Mouse (Mus musculus) ES-E14 (cell line): Measurements from ENCODE around the gene Fut8. TPM values are rescaled to one million over a fixed set of nuclear protein-coding genes. Genes with fewer than 3 reads are reported as not detected.

Source experiments
- DNase-seq: peaks from one replicate; pipeline ENCODE4 v3.0.0-alpha.2; 2013; ENCODE audit warnings: low read depth, low spot score
- H3K27ac ChIP-seq: 2 replicates; pipeline ENCODE4 v1.5.1; 2012; ENCODE audit warnings: low read depth, mild to moderate bottlenecking, low read length, moderate library complexity, mixed read lengths; ENCODE audit not compliant: poor library complexity, insufficient read depth, severe bottlenecking
- H3K36me3 ChIP-seq: 2 replicates; pipeline ENCODE4 v1.6.1; 2012; ENCODE audit warnings: mild to moderate bottlenecking, low read length, moderate library complexity, mixed read lengths; ENCODE audit not compliant: control insufficient read depth, poor library complexity, insufficient read depth, severe bottlenecking
- H3K4me1 ChIP-seq, 2 experiments: fragments of 150-350 bp in 1 of 2; sonication (generic) in 1 of 2; 2 replicates each; pipeline ENCODE4 v1.6.1; 2012; ENCODE audit warnings: low read length in 2 of 2, mild to moderate bottlenecking in 1 of 2, mixed read lengths in 1 of 2; ENCODE audit not compliant: control insufficient read depth in 2 of 2, insufficient read depth in 2 of 2, poor library complexity in 1 of 2
- H3K4me3 ChIP-seq, 2 experiments: fragments of 150-350 bp in 1 of 2; sonication (generic) in 1 of 2; 2 replicates each; pipeline ENCODE4 v1.5.1; 2012; ENCODE audit warnings: low read length in 2 of 2, low read depth in 1 of 2, mild to moderate bottlenecking in 1 of 2, mixed read lengths in 1 of 2; ENCODE audit not compliant: insufficient read depth in 1 of 2, poor library complexity in 1 of 2, severe bottlenecking in 1 of 2
- H3K9ac ChIP-seq: 2 replicates; pipeline ENCODE4 v1.6.1; 2012; ENCODE audit warnings: low read depth, mild to moderate bottlenecking, low read length, mixed read lengths; ENCODE audit not compliant: poor library complexity, insufficient read depth, severe bottlenecking
- H3K9me3 ChIP-seq: fragments of 150-350 bp; sonication (generic); 2 replicates; pipeline ENCODE4 v1.6.1; 2012; ENCODE audit warnings: low read depth, mild to moderate bottlenecking, low read length; ENCODE audit not compliant: control insufficient read depth, insufficient read depth
- CHD2 ChIP-seq: IDR thresholded peaks from 2 replicates; pipeline ENCODE4 v1.6.1; 2014; ENCODE audit warnings: mild to moderate bottlenecking, low read depth, low read length, inconsistent platforms
- HCFC1 ChIP-seq: IDR thresholded peaks from 2 replicates; pipeline ENCODE4 v1.6.1; 2012; ENCODE audit warnings: low read length, inconsistent platforms, borderline replicate concordance; ENCODE audit not compliant: insufficient read depth
- MAFK ChIP-seq: IDR thresholded peaks from 2 replicates; pipeline ENCODE4 v1.6.1; 2014; ENCODE audit warnings: mild to moderate bottlenecking, low read depth, low read length, inconsistent platforms; ENCODE audit not compliant: insufficient read depth
- ZC3H11A ChIP-seq: IDR thresholded peaks from 2 replicates; pipeline ENCODE4 v1.6.1; 2012; ENCODE audit warnings: low read depth, mild to moderate bottlenecking, inconsistent platforms, low read length, borderline replicate concordance
- ZNF384 ChIP-seq: IDR thresholded peaks from 2 replicates; pipeline ENCODE4 v1.6.1; 2012; ENCODE audit warnings: low read depth, low read length, inconsistent platforms
- in situ Hi-C, 2 experiments: fragments of 600-800 bp; cut with MboI; formaldehyde crosslinking; loops; one replicate each; pipeline ENCODE4 v1.15.1; 2025; ENCODE audit warnings: low sequenced_read_pairs in 2 of 2, inconsistent platforms in 1 of 2; ENCODE audit not compliant: unreplicated experiment in 2 of 2
- total RNA-seq: library from RNA; depleted of rRNA; stranded (reverse); fragments of 300-350 nt; gene quantifications from 2 replicates; pipeline ENCODE4 v1.2.3, GENCODE M21; 2012

Gene Fut8
- total RNA-seq, 1 experiment: 26.3 TPM

DNA sequence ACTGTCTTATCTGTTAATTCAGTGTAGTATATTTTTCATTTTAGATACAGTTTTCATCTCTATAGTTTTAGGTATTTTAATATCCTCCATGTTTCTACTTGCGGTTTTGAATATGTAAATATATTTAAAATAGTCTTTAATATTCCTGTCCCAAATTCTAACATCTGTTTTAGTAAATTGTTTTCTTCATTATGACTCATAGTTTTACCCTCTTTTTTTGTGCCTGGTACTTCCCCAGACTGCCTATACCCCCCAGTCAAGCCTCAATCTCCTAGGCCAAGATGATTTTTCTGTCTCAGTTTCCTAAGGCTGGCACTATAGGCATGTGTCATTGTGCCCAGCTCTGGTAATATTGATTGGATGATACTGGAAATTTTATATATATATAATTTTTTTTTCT is 64.1 kb downstream of the Fut8 start:
- no peak for TF ChIP-seq HCFC1
- TF ChIP-seq CHD2: no peak
- TF ChIP-seq MAFK: no peak
- TF ChIP-seq ZNF384: no peak
- no peaks in the 10 kb centered on the region for H3K9me3 ChIP-seq
- H3K9ac ChIP-seq: no peak overlapping the region
- no peak overlapping the region for H3K27ac ChIP-seq
- H3K36me3 ChIP-seq: no peaks in the 10 kb centered on the region
- H3K4me1 ChIP-seq: no peaks in the 10 kb centered on the region
- in situ Hi-C loops: no loop called here
- no peak overlapping the region for H3K4me3 ChIP-seq
- DNase-seq: no peak

DNA sequence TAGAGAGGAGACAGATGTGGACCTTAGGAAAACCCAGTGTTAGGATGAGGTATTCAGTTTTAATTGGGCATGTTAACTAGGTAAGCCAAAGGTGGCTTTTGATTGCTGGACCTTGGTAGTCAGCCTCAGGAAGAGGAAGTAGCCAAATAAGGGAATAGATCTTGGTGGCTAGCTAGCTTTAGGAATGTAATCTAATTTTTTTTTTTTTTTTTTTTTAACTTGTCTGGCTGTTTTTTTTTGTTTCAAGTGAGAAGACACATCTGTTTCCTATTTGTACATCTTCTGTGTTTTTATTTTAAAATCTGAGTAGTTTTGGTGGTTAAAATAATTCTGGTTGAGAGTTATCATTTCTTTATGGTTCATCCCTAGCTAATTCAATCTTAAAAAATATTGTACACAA is 65.4 kb downstream of the Fut8 start:
- Histone ChIP-seq H3K4me3 (no peak overlapping the region), H3K27ac (no peak overlapping the region), H3K9me3 (no peaks in the 10 kb centered on the region), H3K9ac (no peak overlapping the region), H3K36me3 (no peaks in the 10 kb centered on the region), H3K4me1 (no peaks in the 10 kb centered on the region)
- no peak for DNase-seq
- TF ChIP-seq HCFC1: no peak
- TF ChIP-seq ZC3H11A: no peak
- TF ChIP-seq ZNF384: no peak
- TF ChIP-seq MAFK: no peak
- no peak for TF ChIP-seq CHD2
- in situ Hi-C loops: no loop called here

DNA sequence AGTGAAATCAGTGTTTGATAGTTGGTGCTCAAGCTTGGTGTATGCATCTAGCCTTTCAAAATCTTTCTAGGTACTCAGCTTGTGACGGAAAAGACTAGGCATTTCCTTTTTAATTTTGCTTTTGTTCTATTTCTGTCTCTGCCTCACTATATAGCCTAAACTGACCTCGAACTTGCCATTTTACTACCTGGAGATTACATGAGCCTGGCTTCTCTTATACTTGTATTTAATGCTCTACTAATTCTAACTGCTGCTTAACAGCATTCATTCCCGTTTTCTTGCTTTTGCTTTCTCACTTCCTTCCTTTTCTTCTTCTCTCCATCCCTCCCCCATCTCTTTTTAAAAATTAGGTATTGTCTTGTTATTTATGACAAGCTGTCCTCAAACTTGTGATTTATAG is 67.6 kb downstream of the Fut8 start:
- no peak overlapping the region for H3K9ac ChIP-seq
- H3K9me3 ChIP-seq: no peaks in the 10 kb centered on the region
- no peaks in the 10 kb centered on the region for H3K36me3 ChIP-seq
- H3K4me1 ChIP-seq: no peaks in the 10 kb centered on the region
- in situ Hi-C loops: no loop called here
- DNase-seq: no peak
- TF ChIP-seq ZNF384 (no peak), ZC3H11A (no peak), MAFK (no peak), CHD2 (no peak), HCFC1 (no peak)
- no peak overlapping the region for H3K4me3 ChIP-seq
- H3K27ac ChIP-seq: no peak overlapping the region

DNA sequence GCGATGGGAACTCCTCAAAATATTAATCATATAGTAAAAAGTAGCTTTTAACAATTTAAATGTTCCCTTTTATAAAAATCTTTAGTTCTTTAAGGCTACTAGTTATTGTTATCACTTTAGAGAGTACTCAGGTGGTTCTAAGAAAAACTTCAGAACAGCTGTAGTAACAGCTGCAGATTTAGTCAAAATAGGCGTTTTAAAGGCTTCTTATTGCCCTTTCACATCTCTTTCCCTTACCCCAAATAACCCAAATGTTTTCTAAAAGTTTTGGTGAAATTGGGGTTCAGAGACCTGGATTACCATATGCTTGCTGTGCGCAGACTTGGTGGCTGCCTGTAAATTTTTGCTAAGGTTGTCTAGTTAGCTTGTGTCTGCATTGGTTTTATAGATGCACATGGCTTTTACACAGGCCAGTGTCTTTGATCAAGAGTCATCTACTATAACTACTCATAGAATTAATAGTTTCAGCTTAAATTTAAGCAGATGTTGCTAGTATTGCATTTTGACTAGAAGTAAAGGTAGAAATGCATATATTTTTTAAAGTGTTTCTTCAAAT is 68.9 kb downstream of the Fut8 start:
- H3K4me3 ChIP-seq: no peak overlapping the region
- no peaks in the 10 kb centered on the region for H3K36me3 ChIP-seq
- TF ChIP-seq ZNF384: no peak
- TF ChIP-seq MAFK: no peak
- H3K4me1 ChIP-seq: no peaks in the 10 kb centered on the region
- H3K9ac ChIP-seq: no peak overlapping the region
- in situ Hi-C loops: no loop called here
- H3K27ac ChIP-seq: no peak overlapping the region
- no peak for DNase-seq
- H3K9me3 ChIP-seq: no peaks in the 10 kb centered on the region

DNA sequence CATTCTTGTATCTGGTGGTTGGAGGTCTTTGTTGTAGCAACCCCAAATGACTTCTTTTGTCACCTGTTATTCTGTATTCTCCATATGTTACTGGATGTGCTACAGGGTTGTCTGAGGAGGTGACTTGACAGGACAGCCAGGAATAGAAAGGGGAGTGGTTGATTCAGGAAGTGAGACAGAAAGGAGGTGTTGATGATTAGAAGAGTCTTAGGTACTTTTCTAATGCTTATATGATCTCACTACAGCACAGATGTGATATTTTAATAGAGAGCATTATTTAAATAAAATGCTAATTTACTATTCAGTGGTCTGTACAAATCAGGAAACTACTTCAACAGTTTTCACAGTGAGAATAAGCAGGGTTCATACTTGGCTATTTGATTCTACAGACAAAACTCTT is 71.6 kb downstream of the Fut8 start:
- no peak for DNase-seq
- no peak for TF ChIP-seq HCFC1
- H3K27ac ChIP-seq: no peak overlapping the region
- no peaks in the 10 kb centered on the region for H3K9me3 ChIP-seq
- no peaks in the 10 kb centered on the region for H3K36me3 ChIP-seq
- no peak overlapping the region for H3K4me3 ChIP-seq
- H3K4me1 ChIP-seq: no peaks in the 10 kb centered on the region
- in situ Hi-C loops: no loop called here
- no peak overlapping the region for H3K9ac ChIP-seq
